Mouse (Mus musculus): Measurements from ENCODE around the gene Nans. TPM values are rescaled to one million over a fixed set of nuclear protein-coding genes. Genes with fewer than 3 reads are reported as not detected.

Nans gene
- polyA plus RNA-seq, 1 experiment from 2014 or later = 59.7 TPM

Other genes with a start within 250 kb of the Nans start
- not detected in 2 replicates for gene Foxe1, start 145.6 kb upstream of the Nans start, polyA plus RNA-seq (2014; fragmentation: Nextera tagmentation; extraction: Ambion mirVana)
- gene Trmo, start 99.8 kb upstream of the Nans start, polyA plus RNA-seq (2014; fragmentation: Nextera tagmentation; extraction: Ambion mirVana) = 8.6 and 9.7 TPM in 2 replicates
- 0.27 TPM in 1 of 2 replicates, not detected in the other for gene Hemgn, start 75.7 kb upstream of the Nans start, polyA plus RNA-seq (2014; fragmentation: Nextera tagmentation; extraction: Ambion mirVana)
- 63.2 and 68.3 TPM in 2 replicates for gene Anp32b, start 38.3 kb upstream of the Nans start, polyA plus RNA-seq (2014; fragmentation: Nextera tagmentation; extraction: Ambion mirVana)
- gene Trim14, start 46.9 kb downstream of the Nans start, polyA plus RNA-seq (2014; fragmentation: Nextera tagmentation; extraction: Ambion mirVana) = 1.7 and 2.2 TPM in 2 replicates
- gene Coro2a, start 113.0 kb downstream of the Nans start, polyA plus RNA-seq (2014; fragmentation: Nextera tagmentation; extraction: Ambion mirVana) = 7.0 and 8.1 TPM in 2 replicates
- 0.99 and 1.4 TPM in 2 replicates for gene Tbc1d2, start 161.0 kb downstream of the Nans start, polyA plus RNA-seq (2014; fragmentation: Nextera tagmentation; extraction: Ambion mirVana)